Mouse (Mus musculus) cerebellum, adult 2 months (tissue): Measurements from ENCODE around the gene Arfgef3.

Experiments
- CTCF ChIP-seq: fragments of 200-500 bp; IDR thresholded peaks from 2 replicates; pipeline ENCODE4 v1.5.1; 2011; ENCODE audit warnings: low read depth, mild to moderate bottlenecking, control low read depth, low read length, moderate library complexity, borderline replicate concordance; ENCODE audit not compliant: insufficient read depth
- POLR2A ChIP-seq: fragments of 200-500 bp; IDR thresholded peaks from 2 replicates; pipeline ENCODE4 v1.6.1; 2011; ENCODE audit warnings: low read length, control low read depth, borderline replicate concordance; ENCODE audit not compliant: insufficient read depth

- TF ChIP-seq POLR2A (no peak), CTCF (no peak)
Observed at GRCm38 (mm10) chr10:18627530-18627929, 116.2 kb downstream of the Arfgef3 start.
